Mouse (Mus musculus) kidney, adult 2 months (tissue): ENCODE data around the gene Tbx3.

Experiments
- CTCF ChIP-seq: fragments of 200-500 bp; conservative IDR thresholded peaks from 2 replicates; pipeline ENCODE4 v1.5.1; 2011; ENCODE audit warnings: low read depth, mild to moderate bottlenecking, control low read depth, low read length, moderate library complexity, mixed read lengths; ENCODE audit not compliant: insufficient read depth, insufficient read length
- POLR2A ChIP-seq: fragments of 200-500 bp; IDR thresholded peaks from one replicate; pipeline ENCODE4 v1.6.1; 2011; ENCODE audit warnings: low read depth, low read length, control low read depth

GRCm38 (mm10) chr5:119672984-119673600 lies 2.6 kb downstream of the Tbx3 start:
- TF ChIP-seq CTCF, result no peak
- no peak for TF ChIP-seq POLR2A
